Mouse (Mus musculus) forebrain, embryonic 13.5 days (tissue): ENCODE data around the gene Slc47a2. TPM values are rescaled to one million over a fixed set of nuclear protein-coding genes. Genes with fewer than 3 reads are reported as not detected.

Source experiments
- ATAC-seq: fragments of 200-750 bp; cut with Nextera tagmentation; 2 replicates; pipeline ENCODE4 v1.8.0; 2017
- H3K27ac ChIP-seq: fragments of 300-500 bp; sonication (generic); 2 replicates; pipeline ENCODE4 v1.5.1; 2015; ENCODE audit warnings: inconsistent platforms, mild to moderate bottlenecking, moderate library complexity
- H3K27me3 ChIP-seq: fragments of 300-500 bp; sonication (generic); 2 replicates; pipeline ENCODE4 v1.6.1; 2015; ENCODE audit warnings: mild to moderate bottlenecking, inconsistent platforms
- H3K36me3 ChIP-seq: fragments of 300-500 bp; sonication (generic); 2 replicates; pipeline ENCODE4 v1.6.1; 2015; ENCODE audit warnings: mild to moderate bottlenecking, inconsistent platforms; ENCODE audit not compliant: poor library complexity, severe bottlenecking
- H3K4me1 ChIP-seq: fragments of 300-500 bp; sonication (generic); 2 replicates; pipeline ENCODE4 v1.6.1; 2015; ENCODE audit warnings: inconsistent platforms
- H3K4me2 ChIP-seq: fragments of 300-500 bp; sonication (generic); 2 replicates; pipeline ENCODE4 v1.6.1; 2015; ENCODE audit warnings: inconsistent platforms, mild to moderate bottlenecking, moderate library complexity
- H3K4me3 ChIP-seq: fragments of 300-500 bp; sonication (generic); 2 replicates; pipeline ENCODE4 v1.5.1; 2015; ENCODE audit warnings: mild to moderate bottlenecking, inconsistent platforms
- H3K9ac ChIP-seq: fragments of 300-500 bp; sonication (generic); 2 replicates; pipeline ENCODE4 v1.6.1; 2015; ENCODE audit warnings: mild to moderate bottlenecking, inconsistent platforms
- H3K9me3 ChIP-seq: fragments of 300-500 bp; sonication (generic); replicated peaks from 2 replicates; pipeline ENCODE4 v1.6.1; 2016; ENCODE audit warnings: inconsistent platforms
- WGBS: fragments of 180-500 bp; shearing (Covaris S2); methylation state at CpG from one replicate; pipeline ENCODE4 v1.1.7; 2015; 5-methylcytosine and 5-hydroxymethylcytosine counted together
- polyA plus RNA-seq: library from polyadenylated mRNA; unstranded; fragments of >200 nt; fragmentation: Nextera tagmentation; extraction: Ambion mirVana; gene quantifications from 2 replicates; pipeline ENCODE4 v1.2.1, GENCODE M21; 2015

Slc47a2 gene
- polyA plus RNA-seq, 1 experiment from 2014 or later, result not detected

GRCm38 (mm10) chr11:61273928-61274327 lies 68.7 kb downstream of the Slc47a2 start:
- Histone ChIP-seq H3K4me1 (no peaks in the 10 kb centered on the region), H3K9me3 (no peaks in the 10 kb centered on the region), H3K27me3 (peaks cover 3% of the 10 kb centered on the region), H3K9ac (no peak overlapping the region), H3K4me3 (no peak overlapping the region), H3K27ac (no peak overlapping the region), H3K36me3 (no peaks in the 10 kb centered on the region), H3K4me2 (no peak overlapping the region)
- whole genome bisulfite sequencing, result 88% methylated on average over 2 of the region's 2 CpGs
- ATAC-seq, result no peak

- Histone ChIP-seq H3K4me1 (no peaks in the 10 kb centered on the region), H3K4me3 (no peak overlapping the region), H3K9ac (no peak overlapping the region), H3K4me2 (no peak overlapping the region), H3K9me3 (no peaks in the 10 kb centered on the region), H3K27ac (no peak overlapping the region), H3K36me3 (no peaks in the 10 kb centered on the region), H3K27me3 (peaks cover 13% of the 10 kb centered on the region)
- no peak for ATAC-seq
Measured at GRCm38 (mm10) chr11:61271612-61272011, 71.0 kb downstream of the Slc47a2 start.

GRCm38 (mm10) chr11:61270406-61270805 lies 72.3 kb downstream of the Slc47a2 start:
- Histone ChIP-seq H3K27ac (no peak overlapping the region), H3K9ac (no peak overlapping the region), H3K27me3 (peaks cover 13% of the 10 kb centered on the region), H3K9me3 (no peaks in the 10 kb centered on the region), H3K4me1 (peaks cover 9% of the 10 kb centered on the region), H3K4me3 (no peak overlapping the region), H3K4me2 (no peak overlapping the region), H3K36me3 (no peaks in the 10 kb centered on the region)
- ATAC-seq, result no peak
- 76% methylated on average over 5 of the region's 5 CpGs for WGBS

- Histone ChIP-seq H3K36me3 (no peaks in the 10 kb centered on the region; the same call in 1 of the 2 replicates), H3K9me3 (no peaks in the 10 kb centered on the region), H3K27ac (no peak overlapping the region), H3K4me2 (no peak overlapping the region), H3K4me3 (no peak overlapping the region), H3K27me3 (peaks cover 11% of the 10 kb centered on the region), H3K9ac (no peak overlapping the region), H3K4me1 (peaks cover 9% of the 10 kb centered on the region)
- no peak for ATAC-seq
- 94% methylated on average over 6 of the region's 6 CpGs for WGBS
Measured at GRCm38 (mm10) chr11:61268626-61269349, 73.9 kb downstream of the Slc47a2 start.

DNA sequence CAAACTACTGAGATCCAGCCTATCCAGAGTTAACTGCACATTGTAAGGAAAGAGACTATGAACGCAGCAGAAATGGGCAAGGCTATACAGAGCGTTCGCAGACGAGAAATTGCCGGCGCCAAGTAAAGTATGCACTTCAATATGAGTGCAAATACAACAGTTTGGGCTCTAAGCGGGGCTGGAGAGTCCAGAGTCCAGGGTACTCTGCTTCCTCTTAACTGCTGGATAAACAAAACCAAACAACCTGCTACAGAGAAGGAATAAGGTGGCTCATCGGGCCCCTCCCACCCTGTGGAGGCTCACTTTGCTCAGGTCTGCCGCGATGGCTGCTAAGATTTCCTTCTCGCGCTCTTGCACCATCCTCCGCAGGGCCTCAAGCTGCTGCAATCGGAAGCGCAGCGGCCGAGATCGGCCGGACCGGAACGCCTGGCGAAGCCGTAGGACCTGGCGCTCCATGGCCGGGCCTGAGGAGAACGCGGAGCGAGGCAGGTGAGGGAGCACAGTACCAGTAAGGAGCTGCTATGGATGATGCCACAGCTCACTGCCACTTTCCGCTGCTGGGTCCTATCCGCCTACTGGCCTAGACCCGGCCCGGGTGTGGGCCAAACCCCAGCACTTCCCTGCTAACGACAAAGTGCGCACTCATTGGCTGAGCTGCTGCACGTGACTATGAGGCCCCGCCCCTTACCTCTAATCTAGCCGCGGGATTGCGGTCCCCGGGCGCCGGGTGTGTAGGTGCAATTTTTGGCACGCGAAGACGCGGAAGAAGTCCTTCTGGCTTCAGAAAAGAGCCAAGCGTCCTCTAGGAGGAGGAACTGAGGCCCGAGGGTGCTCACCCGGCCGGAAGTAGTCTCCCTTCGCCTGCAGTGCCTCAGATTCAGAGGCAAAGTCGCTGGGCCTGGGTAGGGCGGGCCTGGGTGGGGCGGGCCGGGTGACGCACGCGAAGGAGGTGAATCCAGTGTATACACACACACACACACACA lies 75.8 kb downstream of the Slc47a2 start, which contains the start of gene Aldh3a2:
Aldh3a2 (minus strand) TSS at position 914 of the 983 bp plus-strand sequence.
- Histone ChIP-seq H3K4me1 (peaks cover 9% of the 10 kb centered on the region), H3K9ac (peak within 1 kb of the TSS; percentile 90), H3K36me3 (peaks cover 17% of the 10 kb centered on the region), H3K4me2 (peak within 1 kb of the TSS; percentile 75), H3K9me3 (no peaks in the 10 kb centered on the region), H3K27me3 (peaks cover 11% of the 10 kb centered on the region), H3K4me3 (peak within 1 kb of the TSS; percentile 76), H3K27ac (peak within 1 kb of the TSS; percentile 92)
- ATAC-seq, result peak; percentile 100
- WGBS, result under 1% methylated on average over 58 of the region's 58 CpGs

DNA sequence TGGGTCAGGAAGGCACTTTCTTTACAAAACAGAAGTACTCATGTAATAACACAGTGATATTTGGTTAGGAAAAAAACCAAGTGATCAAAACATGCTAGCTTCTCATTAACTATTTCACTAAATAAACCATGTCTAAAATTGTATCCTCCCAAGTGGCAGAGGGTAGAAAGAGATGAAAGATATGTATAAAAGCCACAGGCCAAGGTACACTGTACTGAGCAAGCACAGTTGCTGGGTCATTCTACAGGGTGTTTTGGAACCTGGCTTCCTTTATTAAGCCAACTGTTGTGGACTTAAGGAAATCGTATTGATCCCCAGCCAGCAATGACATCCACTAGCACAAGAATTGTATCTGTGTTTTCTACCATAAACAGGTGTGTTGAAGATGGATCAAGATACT lies 78.8 kb downstream of the Slc47a2 start:
- H3K4me1 ChIP-seq, result peaks cover 9% of the 10 kb centered on the region
- no peaks in the 10 kb centered on the region for H3K9me3 ChIP-seq
- H3K4me3 ChIP-seq, result no peak overlapping the region
- H3K27ac ChIP-seq, result no peak overlapping the region
- H3K27me3 ChIP-seq, result peaks cover 10% of the 10 kb centered on the region
- H3K36me3 ChIP-seq, result peaks cover 38% of the 10 kb centered on the region
- WGBS, result 84% methylated on average over 1 of the region's 1 CpGs
- H3K9ac ChIP-seq, result no peak overlapping the region
- ATAC-seq, result no peak
- H3K4me2 ChIP-seq, result no peak overlapping the region

DNA sequence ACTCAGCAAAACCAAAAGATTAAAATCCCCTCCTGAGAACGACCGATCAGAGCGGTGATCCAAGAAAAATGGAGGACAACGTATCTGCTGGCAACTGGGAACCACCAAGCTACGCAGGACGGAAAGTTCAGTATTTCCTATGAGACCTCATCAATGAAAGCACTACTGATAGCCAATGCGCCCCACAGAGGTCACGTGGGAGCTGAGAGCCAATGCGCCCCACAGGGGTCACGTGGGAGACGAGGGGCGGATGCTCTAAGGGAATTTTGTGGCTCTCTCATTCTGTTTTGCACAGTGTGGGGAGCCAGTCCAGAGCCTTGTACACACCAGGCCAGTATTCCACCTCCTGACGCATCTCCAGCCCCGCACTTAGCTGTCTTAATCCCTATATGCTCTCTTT lies 80.1 kb downstream of the Slc47a2 start:
- Histone ChIP-seq H3K9me3 (no peaks in the 10 kb centered on the region), H3K27me3 (no peaks in the 10 kb centered on the region), H3K4me2 (no peak overlapping the region), H3K4me3 (no peak overlapping the region), H3K36me3 (peaks cover 48% of the 10 kb centered on the region), H3K4me1 (peaks cover 9% of the 10 kb centered on the region), H3K27ac (no peak overlapping the region), H3K9ac (no peak overlapping the region; the same call in 1 of the 2 replicates)
- no peak for ATAC-seq
- WGBS, result 93% methylated on average over 14 of the region's 14 CpGs

DNA sequence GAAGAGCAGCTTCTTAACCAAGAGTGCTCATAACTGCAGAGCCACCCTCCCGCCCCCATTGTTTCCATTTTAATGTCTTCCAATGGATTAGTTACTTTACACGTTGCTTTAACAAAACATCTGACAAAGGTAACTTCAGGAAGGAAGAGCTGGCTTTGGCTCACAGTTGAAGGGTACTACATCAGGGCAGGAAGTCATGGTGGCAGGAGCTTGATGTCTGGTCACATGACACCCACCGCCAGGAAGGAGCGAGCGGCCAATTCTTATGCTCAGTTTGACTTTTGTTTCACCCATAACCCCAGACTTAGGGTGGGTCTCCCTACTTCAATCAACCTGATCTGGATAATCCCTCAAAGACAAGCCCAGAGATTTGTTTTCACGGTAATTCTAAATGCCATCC lies 83.6 kb downstream of the Slc47a2 start:
- H3K27ac ChIP-seq, result no peak overlapping the region

DNA sequence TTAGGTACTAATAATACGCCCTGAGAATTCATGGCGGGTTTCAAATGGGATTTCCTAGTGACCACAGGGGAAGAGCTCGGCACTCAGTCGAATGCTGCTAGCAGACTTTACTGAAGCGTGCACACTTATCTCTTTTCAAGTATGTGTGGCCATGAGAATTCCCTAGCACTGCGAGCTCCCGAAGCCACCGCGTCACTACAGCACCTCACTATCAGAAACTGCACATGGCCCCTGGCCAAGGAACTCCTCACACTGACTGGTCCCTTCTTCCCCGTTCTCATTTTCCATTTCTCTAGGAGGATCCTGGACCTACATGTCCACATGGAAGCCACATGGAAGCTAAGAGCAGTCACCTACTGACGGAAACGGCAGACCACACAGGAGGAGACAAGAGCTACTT lies 89.9 kb downstream of the Slc47a2 start:
- no peak overlapping the region for H3K4me3 ChIP-seq
- H3K27me3 ChIP-seq, result no peaks in the 10 kb centered on the region
- no peaks in the 10 kb centered on the region for H3K9me3 ChIP-seq
- 94% methylated on average over 12 of the region's 12 CpGs for WGBS
- H3K4me2 ChIP-seq, result no peak overlapping the region
- H3K9ac ChIP-seq, result no peak overlapping the region
- H3K27ac ChIP-seq, result no peak overlapping the region
- no peak for ATAC-seq
- H3K36me3 ChIP-seq, result peaks cover 80% of the 10 kb centered on the region
- H3K4me1 ChIP-seq, result no peaks in the 10 kb centered on the region

More for the DNA sequence above, 83.6 kb downstream of the Slc47a2 start:
- Histone ChIP-seq H3K4me1 (no peaks in the 10 kb centered on the region), H3K9me3 (no peaks in the 10 kb centered on the region), H3K4me3 (no peak overlapping the region), H3K27me3 (no peaks in the 10 kb centered on the region), H3K36me3 (peaks cover 79% of the 10 kb centered on the region), H3K4me2 (no peak overlapping the region), H3K9ac (no peak overlapping the region)
- ATAC-seq, result no peak
- 92% methylated on average over 6 of the region's 6 CpGs for WGBS

GRCm38 (mm10) chr11:61251741-61252140 lies 90.9 kb downstream of the Slc47a2 start:
- H3K36me3 ChIP-seq, result peaks cover 71% of the 10 kb centered on the region
- no peak overlapping the region for H3K4me2 ChIP-seq
- ATAC-seq, result no peak
- H3K27ac ChIP-seq, result no peak overlapping the region
- no peak overlapping the region for H3K4me3 ChIP-seq
- H3K4me1 ChIP-seq, result no peaks in the 10 kb centered on the region
- no peak overlapping the region for H3K9ac ChIP-seq
- no peaks in the 10 kb centered on the region for H3K27me3 ChIP-seq
- WGBS, result 73% methylated on average over 10 of the region's 10 CpGs
- H3K9me3 ChIP-seq, result no peaks in the 10 kb centered on the region
